In genomic region chr12:24734828-24735394, GRCm38 (mm10) we compare ENCODE assay signal across 9 mouse cellular contexts. TPM values are rescaled to one million over a fixed set of nuclear protein-coding genes. Genes with fewer than 3 reads are reported as not detected.
A peak's percentile ranks its signal among the peaks of the same experiment; 100 is the strongest.
DNase-seq lines count a peak whose midpoint lies in the region; ATAC-seq lines count a peak whose summit lies in the region.
"Had no signal": no experiment of that assay in that cellular context is flagged by ENCODE, and none has a peak within 500 bp of the region (broad histone marks: within the 10 kb centered on the region; RNA-seq: fewer than 3 reads in every experiment).

No protein-coding gene starts in this region.

- H3K9me3 ChIP-seq in heart, embryonic 11.5 days (replicated peaks; ENCODE audit: control insufficient read depth, low read length) = no peaks in the 10 kb centered on the region

- 79% methylated on average over 13 of the region's 13 CpGs for WGBS in heart, embryonic 11.5 days (ENCODE audit: insufficient replicate concordance)

- no peak overlapping the region for H3K4me2 ChIP-seq in heart, embryonic 11.5 days

- H3K4me1 ChIP-seq in heart, embryonic 11.5 days (ENCODE audit: control insufficient read depth, insufficient read depth, low read length) = no peaks in the 10 kb centered on the region

- H3K36me3 ChIP-seq in heart, embryonic 11.5 days (ENCODE audit: control insufficient read depth, insufficient read depth, low read length) = no peaks in the 10 kb centered on the region

- H3K27ac ChIP-seq in heart, embryonic 11.5 days (ENCODE audit: low read depth, low read length) = no peak overlapping the region

- DNase-seq in heart, adult 11 months = peak; percentile 92
- peak; percentile 28 to 37 for DNase-seq in right cerebral cortex, postnatal 10 days (ENCODE audit: low spot score in 2 of 2)
- no peak for DNase-seq in right cerebral cortex, postnatal 4 days
- DNase-seq in gastrocnemius, postnatal 4 days (ENCODE audit: low spot score in 2 of 2) = no peak
- no peak for DNase-seq in liver

- no peak overlapping the region for H3K9ac ChIP-seq in heart, embryonic 11.5 days (ENCODE audit: low read depth, low read length)

- no peak for ATAC-seq in heart, embryonic 11.5 days (replicated peaks; ENCODE audit: insufficient number of reproducible peaks, low FRiP score, low TSS enrichment)
- ATAC-seq in granulocyte monocyte progenitor cell, adult 5-6 weeks (replicated peaks; ENCODE audit: poor library complexity, severe bottlenecking) = peak; percentile 94
- ATAC-seq in megakaryocyte progenitor cell, adult 5-6 weeks (replicated peaks; ENCODE audit: poor library complexity) = peak; percentile 95

- H3K4me3 ChIP-seq in heart, embryonic 11.5 days (ENCODE audit: low read depth, low read length) = no peak overlapping the region

- no peaks in the 10 kb centered on the region for H3K27me3 ChIP-seq in heart, embryonic 11.5 days (ENCODE audit: control insufficient read depth, insufficient read depth, low read length)
- H3K27me3 ChIP-seq: CH12.LX had no signal

RNA-seq across cellular contexts. Expression of gene Rrm2, which starts 26.9 kb away (rescaled TPM):
- 211 and 229 TPM in 2 replicates for polyA plus RNA-seq in heart, embryonic 11.5 days (2014; fragmentation: Nextera tagmentation; extraction: Ambion mirVana)
- total RNA-seq in granulocyte monocyte progenitor cell, adult 5-6 weeks (2014; fragmentation: Nextera tagmentation) = 132 and 162 TPM in 2 replicates
- total RNA-seq in granulocyte monocyte progenitor cell, adult 5-6 weeks (2017) = 130 and 144 TPM in 2 replicates
- 176 and 181 TPM in 2 replicates for total RNA-seq in megakaryocyte progenitor cell, adult 5-6 weeks (2015)
- 149 and 153 TPM in 2 replicates for total RNA-seq in megakaryocyte progenitor cell, adult 5-6 weeks (2017)
- total RNA-seq in gastrocnemius, postnatal 4 days (2021) = 10 to 100 TPM; 35.7 to 35.8 TPM

RNA-seq across cellular contexts. Expression of gene Cys1, which starts 53.3 kb away (rescaled TPM):
- 0.66 TPM in 2 replicates for polyA plus RNA-seq in heart, embryonic 11.5 days (2014; fragmentation: Nextera tagmentation; extraction: Ambion mirVana)
- not detected in 2 replicates for total RNA-seq in granulocyte monocyte progenitor cell, adult 5-6 weeks (2014; fragmentation: Nextera tagmentation)
- not detected in 2 replicates for total RNA-seq in granulocyte monocyte progenitor cell, adult 5-6 weeks (2017)
- not detected in 2 replicates for total RNA-seq in megakaryocyte progenitor cell, adult 5-6 weeks (2015)
- not detected in 2 replicates for total RNA-seq in megakaryocyte progenitor cell, adult 5-6 weeks (2017)
- total RNA-seq in gastrocnemius, postnatal 4 days (2021) = 10 to 100 TPM in 1 of 2 experiments, 1 to 10 TPM in 1; 8.0 to 13.9 TPM
- total RNA-seq: CH12.LX had no signal

Comparison
In these comparisons a context has a peak if more than half of its experiments do, and no peak if none do; other contexts are left out.
1. DNase-seq: peak in heart, adult 11 months (single experiment) and right cerebral cortex, postnatal 10 days (2 of 2); none in right cerebral cortex, postnatal 4 days (single experiment), gastrocnemius, postnatal 4 days (0 of 2) and liver (single experiment).
2. RNA of gene Cys1, which starts 53.3 kb away (total RNA-seq): 8.0 to 13.9 TPM in gastrocnemius, postnatal 4 days; not detected in granulocyte monocyte progenitor cell, adult 5-6 weeks and not detected in megakaryocyte progenitor cell, adult 5-6 weeks; every median in the first group is over 4 times any median in the second.